Mouse (Mus musculus): ENCODE results near the gene Zswim5. TPM values are rescaled to one million over a fixed set of nuclear protein-coding genes. Genes with fewer than 3 reads are reported as not detected.

Gene Zswim5
- polyA plus RNA-seq, 1 experiment from 2014 or later, result 0.66 TPM

DNA sequence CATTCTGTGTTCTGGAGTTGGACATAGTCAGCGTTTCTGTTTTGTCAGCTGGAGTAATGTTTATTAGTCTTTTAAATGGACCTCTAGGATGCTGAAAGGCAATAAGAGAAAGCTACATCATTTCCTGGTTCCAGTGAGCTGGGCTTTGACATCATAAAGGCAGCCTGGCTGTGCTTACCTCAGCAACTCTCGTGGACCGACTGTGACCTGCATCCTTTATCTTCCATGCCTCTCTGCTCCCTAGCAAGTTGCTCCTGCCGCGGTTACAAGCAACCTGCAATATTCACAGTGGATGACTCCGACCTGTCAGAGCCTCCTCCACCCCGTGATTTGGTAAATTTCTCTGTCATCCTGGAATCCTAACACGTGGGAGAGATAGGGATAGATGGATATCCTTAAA, 15.2 kb upstream of the Zswim5 start:
- Histone ChIP-seq H3K36me3 (no peaks in the 10 kb centered on the region), H3K9ac (no peak overlapping the region), H3K27ac (no peak overlapping the region), H3K9me3 (no peaks in the 10 kb centered on the region), H3K27me3 (no peaks in the 10 kb centered on the region), H3K4me2 (no peak overlapping the region), H3K4me3 (no peak overlapping the region), H3K4me1 (no peaks in the 10 kb centered on the region)
- WGBS, result 74% methylated on average over 8 of the region's 8 CpGs
- ATAC-seq (ENCODE audit: insufficient number of reproducible peaks, insufficient read depth, low FRiP score, low TSS enrichment, low read depth), result no peak

DNA sequence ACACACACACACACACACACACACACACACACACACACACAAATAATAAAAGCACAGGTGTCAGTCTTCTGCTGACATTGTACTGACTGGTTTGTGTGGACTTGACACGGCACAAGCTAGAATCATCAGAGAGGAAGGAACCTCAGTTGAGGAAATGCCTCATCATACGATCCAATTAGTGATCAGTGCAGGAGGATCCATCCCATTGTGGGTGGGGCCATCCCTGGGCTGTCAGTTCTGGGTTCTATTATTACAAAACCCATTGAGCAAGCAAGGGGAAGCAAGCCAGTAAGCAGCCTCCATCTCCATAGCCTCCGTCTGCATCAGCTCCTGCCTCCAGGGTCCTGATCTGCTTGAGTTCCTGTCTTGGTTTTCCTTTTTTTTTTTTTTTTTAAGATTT, 7.3 kb upstream of the Zswim5 start:
- Histone ChIP-seq H3K4me1 (no peaks in the 10 kb centered on the region), H3K27ac (no peak overlapping the region), H3K36me3 (no peaks in the 10 kb centered on the region), H3K4me2 (no peak overlapping the region), H3K4me3 (no peak overlapping the region), H3K9ac (no peak overlapping the region), H3K9me3 (no peaks in the 10 kb centered on the region), H3K27me3 (peaks cover 6% of the 10 kb centered on the region)
- 61% methylated on average over 3 of the region's 3 CpGs for WGBS
- ATAC-seq (ENCODE audit: insufficient number of reproducible peaks, insufficient read depth, low FRiP score, low TSS enrichment, low read depth), result no peak

DNA sequence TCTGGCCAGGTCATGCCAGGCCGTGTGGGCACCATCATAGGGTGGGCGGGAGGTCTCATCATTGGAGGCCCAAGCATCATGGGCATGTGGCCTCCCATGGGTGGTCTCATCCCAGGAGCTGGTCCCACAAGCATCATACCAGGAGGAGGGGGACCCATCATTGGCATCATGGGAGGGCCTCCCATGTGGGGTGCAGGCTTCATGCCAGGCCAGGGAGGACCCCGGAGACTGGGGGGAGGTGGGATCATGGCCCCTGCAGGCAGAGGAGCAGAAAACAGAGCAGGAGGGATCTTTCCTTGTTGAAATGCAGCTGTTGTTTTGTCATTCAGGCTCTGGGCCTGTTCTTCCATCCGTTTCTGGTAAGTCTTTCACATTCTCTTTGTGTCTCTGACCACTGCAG, 2.6 kb upstream of the Zswim5 start:
- H3K4me3 ChIP-seq, result no peak overlapping the region
- WGBS, result 79% methylated on average over 4 of the region's 4 CpGs

DNA sequence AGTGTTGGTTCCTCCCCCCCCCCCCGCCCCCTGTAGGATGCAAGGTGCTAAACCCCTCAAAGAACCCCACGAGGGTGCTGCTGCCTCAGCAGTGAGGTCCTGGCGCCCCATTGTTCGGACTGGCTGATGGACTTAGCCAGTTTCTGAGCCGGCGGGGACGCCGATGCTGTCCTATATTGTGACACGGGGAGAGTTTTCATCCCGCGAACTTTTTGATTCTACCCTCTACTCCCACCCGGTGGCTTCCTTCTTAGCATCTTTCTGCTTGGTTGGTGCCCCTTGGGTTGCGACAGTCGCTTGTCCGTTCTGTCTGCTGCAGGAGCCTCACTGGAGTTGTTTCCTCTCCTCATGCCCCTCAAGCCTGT, 564 bp upstream of the Zswim5 start:
- H3K4me3 ChIP-seq, result peak overlapping the region; percentile 77
- H3K9ac ChIP-seq, result peak overlapping the region; percentile 73
- H3K27ac ChIP-seq, result no peak overlapping the region
- no peak for ATAC-seq (ENCODE audit: insufficient number of reproducible peaks, insufficient read depth, low FRiP score, low TSS enrichment, low read depth)
- no peaks in the 10 kb centered on the region for H3K9me3 ChIP-seq
- 2% methylated on average over 15 of the region's 15 CpGs for WGBS
- peaks cover 44% of the 10 kb centered on the region for H3K27me3 ChIP-seq
- H3K4me2 ChIP-seq, result peak overlapping the region; percentile 96
- peaks cover 7% of the 10 kb centered on the region; the same call in 1 of the 2 replicates for H3K4me1 ChIP-seq
- no peaks in the 10 kb centered on the region for H3K36me3 ChIP-seq

More for the DNA sequence above, 2.6 kb upstream of the Zswim5 start:
- Histone ChIP-seq H3K27me3 (peaks cover 42% of the 10 kb centered on the region), H3K4me2 (no peak overlapping the region), H3K27ac (no peak overlapping the region), H3K9me3 (no peaks in the 10 kb centered on the region), H3K36me3 (no peaks in the 10 kb centered on the region), H3K4me1 (peaks cover 7% of the 10 kb centered on the region; the same call in 1 of the 2 replicates), H3K9ac (no peak overlapping the region)
- ATAC-seq (ENCODE audit: insufficient number of reproducible peaks, insufficient read depth, low FRiP score, low TSS enrichment, low read depth), result no peak

DNA sequence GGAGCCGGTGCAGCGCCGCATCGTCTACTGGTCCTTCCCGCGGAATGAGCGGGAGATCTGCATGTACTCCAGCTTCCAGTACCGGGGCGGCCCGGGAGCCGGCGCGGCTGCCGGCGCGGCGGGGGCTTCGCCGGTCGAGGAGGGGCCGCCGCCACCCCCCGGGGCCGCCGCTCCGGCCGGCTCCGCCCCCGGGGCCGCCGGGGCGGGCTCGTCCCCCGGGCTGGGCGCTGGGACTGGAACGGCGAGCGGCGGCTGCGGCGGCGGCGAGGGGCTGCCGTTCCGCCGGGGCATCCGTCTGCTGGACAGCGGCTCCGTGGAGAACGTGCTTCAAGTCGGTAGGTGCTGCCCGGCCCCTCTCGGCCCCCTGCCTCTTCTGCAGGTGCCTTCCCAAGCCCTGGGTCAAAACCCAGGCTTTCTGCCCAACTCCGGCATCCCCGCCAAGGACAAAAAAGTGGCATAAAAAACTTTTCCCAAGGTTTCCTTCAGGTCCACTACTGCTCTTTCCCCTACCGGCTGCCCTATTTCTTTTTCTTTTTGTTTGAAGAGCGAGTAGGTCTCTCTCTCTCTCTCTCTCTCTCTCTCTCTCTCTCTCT, 649 bp downstream of the Zswim5 start:
- Histone ChIP-seq H3K4me3 (peak overlapping the region; percentile 77), H3K36me3 (no peaks in the 10 kb centered on the region), H3K4me2 (peak overlapping the region; percentile 96), H3K4me1 (peaks cover 7% of the 10 kb centered on the region; the same call in 1 of the 2 replicates), H3K27ac (peak overlapping the region; percentile 60; the same call in 1 of the 2 replicates), H3K9ac (peak overlapping the region; percentile 73), H3K27me3 (peaks cover 44% of the 10 kb centered on the region), H3K9me3 (no peaks in the 10 kb centered on the region)
- WGBS, result under 1% methylated on average over 56 of the region's 57 CpGs
- ATAC-seq (ENCODE audit: insufficient number of reproducible peaks, insufficient read depth, low FRiP score, low TSS enrichment, low read depth), result no peak

DNA sequence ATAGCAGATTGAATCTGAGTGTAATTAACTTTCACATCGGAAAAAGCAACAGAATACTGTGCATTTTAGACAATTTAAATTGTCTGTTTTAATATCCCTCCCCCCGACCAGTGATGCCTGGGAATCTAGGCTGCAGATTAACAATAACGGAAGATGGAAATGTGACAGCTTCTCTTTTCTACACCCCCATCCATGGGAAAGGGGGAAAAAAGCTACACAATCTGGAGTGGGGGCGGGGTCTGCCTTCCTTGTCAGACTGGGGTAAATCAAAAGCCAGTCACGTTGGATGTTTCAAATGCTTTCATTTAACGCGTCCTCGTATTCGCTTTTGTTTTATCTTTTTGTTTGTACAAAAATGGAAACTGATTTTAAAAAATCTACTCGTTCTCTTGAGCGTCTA, 1.3 kb downstream of the Zswim5 start:
- peaks cover 44% of the 10 kb centered on the region for H3K27me3 ChIP-seq
- WGBS, result 4% methylated on average over 11 of the region's 11 CpGs
- H3K4me3 ChIP-seq, result peak overlapping the region; percentile 77
- ATAC-seq (ENCODE audit: insufficient number of reproducible peaks, insufficient read depth, low FRiP score, low TSS enrichment, low read depth), result no peak
- no peak overlapping the region for H3K9ac ChIP-seq
- no peak overlapping the region for H3K27ac ChIP-seq
- H3K4me2 ChIP-seq, result peak overlapping the region; percentile 96
- H3K9me3 ChIP-seq, result no peaks in the 10 kb centered on the region
- peaks cover 7% of the 10 kb centered on the region; the same call in 1 of the 2 replicates for H3K4me1 ChIP-seq
- H3K36me3 ChIP-seq, result no peaks in the 10 kb centered on the region

DNA sequence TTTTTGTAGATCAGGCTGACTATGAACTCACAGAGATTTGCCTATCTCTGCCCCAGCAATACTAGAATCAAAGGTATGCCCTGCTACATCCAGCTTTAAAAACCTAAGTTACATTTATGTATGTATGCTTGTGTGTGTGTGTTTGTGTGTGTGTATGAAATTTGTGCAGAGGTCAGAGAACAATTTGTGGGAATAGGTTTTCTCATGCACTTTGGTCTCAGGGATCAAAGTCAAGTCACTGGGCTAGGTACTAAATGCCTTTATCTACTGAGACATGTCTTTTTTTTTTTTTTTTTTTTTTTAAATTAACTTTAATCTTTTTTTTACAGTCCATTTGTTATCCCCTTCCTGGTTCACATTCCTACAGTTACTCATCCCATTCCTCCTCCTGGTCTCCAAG, 5.5 kb downstream of the Zswim5 start:
- Histone ChIP-seq H3K4me2 (no peak overlapping the region), H3K27me3 (peaks cover 13% of the 10 kb centered on the region), H3K9ac (no peak overlapping the region), H3K36me3 (no peaks in the 10 kb centered on the region), H3K4me3 (no peak overlapping the region), H3K27ac (no peak overlapping the region), H3K9me3 (no peaks in the 10 kb centered on the region), H3K4me1 (0 out of 2 replicates have a peak, but pooled peaks cover 4% of the 10 kb centered on the region)
- no peak for ATAC-seq (ENCODE audit: insufficient number of reproducible peaks, insufficient read depth, low FRiP score, low TSS enrichment, low read depth)

DNA sequence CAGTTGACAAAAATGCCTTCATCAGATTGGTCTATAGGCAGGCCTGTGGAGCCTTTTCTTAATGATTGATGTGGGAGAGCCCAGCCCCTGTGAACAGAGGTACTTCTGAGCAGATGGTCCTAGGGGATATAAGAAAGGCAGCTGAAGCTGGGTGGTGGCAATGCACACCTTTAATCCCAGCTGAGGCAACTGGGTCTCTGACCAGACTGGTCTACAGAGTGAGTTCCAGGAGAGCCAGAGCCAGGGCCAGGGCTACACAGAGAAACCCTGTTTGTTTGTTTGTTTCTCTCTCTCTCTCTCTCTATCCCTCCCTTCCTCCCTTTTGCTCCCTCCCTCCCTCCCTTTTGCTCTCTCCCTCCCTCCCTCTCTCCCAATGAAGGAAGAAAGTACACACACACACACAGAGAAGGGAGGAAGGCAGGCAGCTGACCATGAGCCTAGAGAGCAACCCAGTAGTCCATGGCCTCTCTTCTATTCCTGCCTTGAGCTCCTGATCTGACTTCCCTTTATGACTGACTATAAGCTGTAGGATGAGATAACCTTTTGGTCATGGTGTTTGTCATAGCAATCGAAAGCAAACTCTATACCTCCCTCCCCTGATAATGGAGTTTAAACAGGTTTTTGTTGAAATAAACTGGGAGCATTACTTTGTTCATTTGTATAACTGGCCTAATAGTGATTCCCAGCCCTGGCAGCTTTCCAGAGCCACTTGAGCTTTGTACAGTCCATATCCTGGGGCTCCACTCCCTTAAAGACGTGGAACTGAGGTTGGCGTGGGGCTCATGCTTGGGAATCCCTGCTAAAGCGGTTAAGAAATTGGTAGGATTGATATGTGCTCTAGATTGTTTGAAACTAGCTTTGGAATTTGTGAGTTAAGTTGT, 17.3 kb downstream of the Zswim5 start:
- Histone ChIP-seq H3K4me3 (no peak overlapping the region), H3K4me1 (no peaks in the 10 kb centered on the region), H3K36me3 (no peaks in the 10 kb centered on the region), H3K9ac (no peak overlapping the region), H3K27ac (no peak overlapping the region), H3K4me2 (no peak overlapping the region), H3K9me3 (no peaks in the 10 kb centered on the region), H3K27me3 (no peaks in the 10 kb centered on the region)
- WGBS, result 63% methylated on average over 4 of the region's 4 CpGs
- ATAC-seq (ENCODE audit: insufficient number of reproducible peaks, insufficient read depth, low FRiP score, low TSS enrichment, low read depth), result no peak

DNA sequence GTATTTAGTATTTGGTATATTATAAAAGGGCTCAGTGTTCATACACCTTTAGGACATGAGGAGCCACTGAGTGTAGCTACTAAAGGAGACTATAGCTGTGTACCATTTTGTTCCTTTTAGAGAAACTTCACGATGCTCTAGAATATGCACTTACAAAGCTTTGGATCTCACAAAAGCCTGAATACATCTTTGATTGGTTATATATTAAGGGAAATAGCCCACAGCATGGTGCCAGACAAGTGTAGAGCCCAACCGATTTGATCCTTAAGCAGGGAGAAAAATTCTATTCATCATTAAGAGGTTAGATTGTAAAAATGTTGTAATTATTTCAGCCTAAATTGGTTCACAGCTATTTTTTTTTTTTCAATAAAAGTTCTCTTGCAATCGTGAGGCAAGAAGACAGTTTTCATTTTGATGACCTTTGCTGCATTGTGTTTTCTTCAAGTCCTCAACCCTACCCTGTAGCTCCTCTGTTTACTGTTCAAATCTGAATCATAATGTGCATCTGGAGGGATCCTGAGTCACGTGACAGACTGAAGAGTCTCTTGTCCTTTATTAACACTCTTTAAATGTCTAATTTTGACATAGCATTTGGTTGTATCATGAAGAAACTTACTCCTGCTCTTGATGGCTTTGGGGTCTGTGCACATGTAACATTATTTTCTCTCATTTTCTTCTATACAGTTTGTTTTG, 33.5 kb downstream of the Zswim5 start:
- H3K4me1 ChIP-seq, result 0 out of 2 replicates have a peak, but pooled peaks cover 5% of the 10 kb centered on the region
- 71% methylated on average over 4 of the region's 4 CpGs for WGBS
- no peaks in the 10 kb centered on the region for H3K9me3 ChIP-seq
- no peak overlapping the region for H3K4me2 ChIP-seq
- H3K27me3 ChIP-seq, result no peaks in the 10 kb centered on the region
- H3K4me3 ChIP-seq, result no peak overlapping the region
- no peaks in the 10 kb centered on the region for H3K36me3 ChIP-seq
- H3K9ac ChIP-seq, result no peak overlapping the region
- H3K27ac ChIP-seq, result no peak overlapping the region
- no peak for ATAC-seq (ENCODE audit: insufficient number of reproducible peaks, insufficient read depth, low FRiP score, low TSS enrichment, low read depth)

DNA sequence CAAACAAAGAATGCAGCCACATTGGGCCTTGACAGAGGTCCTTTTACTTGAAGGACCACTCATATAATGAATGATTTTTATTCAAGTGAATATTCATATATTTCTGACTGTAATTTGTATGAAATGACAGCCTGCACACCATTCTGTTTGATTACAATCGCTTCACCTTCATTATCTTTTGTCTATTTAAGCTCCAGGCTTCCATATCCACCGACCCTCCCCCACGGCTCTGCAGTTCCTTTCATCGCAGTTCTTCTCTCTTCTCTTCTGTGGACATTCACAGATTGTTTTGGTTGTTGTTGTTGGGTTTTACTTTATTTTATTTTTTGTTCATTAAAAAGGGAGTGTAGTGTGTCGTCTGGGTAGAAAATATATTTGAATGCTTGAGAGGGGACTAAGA, 34.0 kb downstream of the Zswim5 start:
- Histone ChIP-seq H3K27me3 (no peaks in the 10 kb centered on the region), H3K36me3 (no peaks in the 10 kb centered on the region), H3K9me3 (no peaks in the 10 kb centered on the region), H3K4me2 (no peak overlapping the region), H3K27ac (no peak overlapping the region), H3K4me3 (no peak overlapping the region), H3K4me1 (0 out of 2 replicates have a peak, but pooled peaks cover 5% of the 10 kb centered on the region), H3K9ac (no peak overlapping the region)
- no peak for ATAC-seq (ENCODE audit: insufficient number of reproducible peaks, insufficient read depth, low FRiP score, low TSS enrichment, low read depth)
- WGBS, result 66% methylated on average over 5 of the region's 5 CpGs

DNA sequence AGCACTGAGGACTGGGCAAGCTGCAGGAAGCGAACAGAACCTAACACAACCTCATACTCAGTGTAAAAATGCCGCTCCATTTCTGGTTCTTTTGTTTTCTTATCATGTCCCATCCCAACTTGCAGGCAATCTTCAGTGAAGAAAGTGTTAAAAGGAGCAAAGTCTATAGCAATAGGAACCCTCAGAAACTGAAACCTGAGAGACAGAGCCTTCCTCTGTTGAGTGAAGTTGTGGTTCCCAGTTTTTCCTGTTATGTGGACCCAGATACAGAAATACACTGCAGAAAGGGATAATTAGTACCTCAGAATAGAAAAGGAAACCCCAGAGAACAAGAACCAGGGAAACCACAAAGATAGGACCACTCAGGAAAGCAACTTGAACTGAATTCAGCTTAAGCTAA, 36.1 kb downstream of the Zswim5 start:
- H3K4me3 ChIP-seq, result no peak overlapping the region
- no peak for ATAC-seq (ENCODE audit: insufficient number of reproducible peaks, insufficient read depth, low FRiP score, low TSS enrichment, low read depth)
- H3K27ac ChIP-seq, result no peak overlapping the region
- H3K9ac ChIP-seq, result no peak overlapping the region
- no peaks in the 10 kb centered on the region for H3K27me3 ChIP-seq
- no peaks in the 10 kb centered on the region for H3K36me3 ChIP-seq
- 88% methylated on average over 2 of the region's 2 CpGs for WGBS
- H3K4me2 ChIP-seq, result no peak overlapping the region
- H3K9me3 ChIP-seq, result no peaks in the 10 kb centered on the region
- 0 out of 2 replicates have a peak, but pooled peaks cover 5% of the 10 kb centered on the region for H3K4me1 ChIP-seq
